Mouse (Mus musculus) forebrain, embryonic 14.5 days (tissue): Measurements from ENCODE around the gene Gm2174. TPM values are rescaled to one million over a fixed set of nuclear protein-coding genes. Genes with fewer than 3 reads are reported as not detected.

Source experiments
- ATAC-seq: fragments of 200-750 bp; cut with Nextera tagmentation; 2 replicates; pipeline ENCODE4 v1.8.0; 2017; ENCODE audit warnings: mild to moderate bottlenecking, moderate library complexity
- DNase-seq: peaks from one replicate; pipeline ENCODE4 v3.0.0-alpha.2; 2015; ENCODE audit warnings: low spot score
- H3K27ac ChIP-seq: fragments of 300-500 bp; sonication (generic); 2 replicates; pipeline ENCODE4 v1.5.1; 2014; ENCODE audit warnings: low read depth, mild to moderate bottlenecking, control low read depth, low read length, moderate library complexity
- H3K27me3 ChIP-seq: fragments of 300-500 bp; sonication (generic); replicated peaks from 2 replicates; pipeline ENCODE4 v1.6.1; 2014; ENCODE audit warnings: low read length, control low read depth, mixed read lengths; ENCODE audit not compliant: control insufficient read depth, insufficient read depth
- H3K36me3 ChIP-seq: fragments of 300-500 bp; sonication (generic); 2 replicates; pipeline ENCODE4 v1.6.1; 2014; ENCODE audit warnings: low read length, control low read depth; ENCODE audit not compliant: control insufficient read depth, insufficient read depth
- H3K4me1 ChIP-seq: fragments of 300-500 bp; sonication (generic); 2 replicates; pipeline ENCODE4 v1.6.1; 2014; ENCODE audit warnings: antibody characterized with exemption, low read length, control low read depth; ENCODE audit not compliant: control insufficient read depth, insufficient read depth
- H3K4me2 ChIP-seq: fragments of 300-500 bp; sonication (generic); 2 replicates; pipeline ENCODE4 v1.6.1; 2014; ENCODE audit warnings: mild to moderate bottlenecking, control low read depth, low read length
- H3K4me3 ChIP-seq: fragments of 300-500 bp; sonication (generic); 2 replicates; pipeline ENCODE4 v1.5.1; 2014; ENCODE audit warnings: low read depth, low read length, control low read depth
- H3K9ac ChIP-seq: fragments of 300-500 bp; sonication (generic); 2 replicates; pipeline ENCODE4 v1.6.1; 2014; ENCODE audit warnings: mild to moderate bottlenecking, low read length, control low read depth, moderate library complexity
- H3K9me3 ChIP-seq: fragments of 300-500 bp; sonication (generic); replicated peaks from 2 replicates; pipeline ENCODE4 v1.6.1; 2016; ENCODE audit warnings: low read length, control low read depth, mixed read lengths; ENCODE audit not compliant: control insufficient read depth
- WGBS: fragments of 180-500 bp; shearing (Covaris S2); extraction: QIAGEN DNeasy Blood & Tissue Kit; methylation state at CpG from one replicate; pipeline ENCODE4 v1.1.7; 2014; 5-methylcytosine and 5-hydroxymethylcytosine counted together
- polyA plus RNA-seq: library from polyadenylated mRNA; unstranded; fragments of >200 nt; fragmentation: Nextera tagmentation; extraction: Ambion mirVana; gene quantifications from 2 replicates; pipeline ENCODE4 v1.2.1, GENCODE M21; 2014

Gene Gm2174
- polyA plus RNA-seq, result 2.3 and 3.1 TPM in 2 replicates

DNA sequence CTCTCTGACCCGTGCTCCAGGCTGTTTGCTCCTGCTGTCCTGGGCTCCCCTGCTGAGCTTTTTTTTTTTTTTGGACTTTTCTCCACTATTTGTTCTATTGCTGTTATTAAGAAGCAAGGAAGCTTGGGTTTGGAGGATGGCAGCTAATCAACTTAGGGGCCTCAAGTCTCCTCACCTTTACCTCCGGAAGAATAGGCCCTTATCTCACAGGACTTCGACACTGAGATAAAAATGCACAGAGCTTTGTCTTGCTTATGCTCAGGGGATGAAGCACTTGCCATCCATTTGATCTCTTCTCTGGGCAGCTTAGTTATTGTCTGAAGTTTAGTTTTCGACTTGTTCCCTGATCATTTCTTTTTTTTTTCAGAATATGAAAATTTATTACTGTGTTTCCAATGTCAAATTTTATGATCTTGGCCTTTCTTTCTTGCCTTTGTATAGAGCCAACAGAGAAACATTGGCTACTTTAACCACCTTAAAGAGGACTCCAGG is at the start of gene Gm2174:
Gm2174 (plus strand) TSS at position 442 of the 492 bp plus-strand sequence.
- DNase-seq (no peak), ATAC-seq (no peak)
- Histone ChIP-seq H3K4me1 (no peaks in the 10 kb centered on the region), H3K4me2 (no peak within 1 kb of the TSS), H3K9me3 (no peaks in the 10 kb centered on the region), H3K27me3 (no peaks in the 10 kb centered on the region), H3K4me3 (no peak within 1 kb of the TSS), H3K9ac (no peak within 1 kb of the TSS), H3K36me3 (no peaks in the 10 kb centered on the region), H3K27ac (no peak within 1 kb of the TSS)
- 69% methylated on average over 4 of the region's 4 CpGs for WGBS

DNA sequence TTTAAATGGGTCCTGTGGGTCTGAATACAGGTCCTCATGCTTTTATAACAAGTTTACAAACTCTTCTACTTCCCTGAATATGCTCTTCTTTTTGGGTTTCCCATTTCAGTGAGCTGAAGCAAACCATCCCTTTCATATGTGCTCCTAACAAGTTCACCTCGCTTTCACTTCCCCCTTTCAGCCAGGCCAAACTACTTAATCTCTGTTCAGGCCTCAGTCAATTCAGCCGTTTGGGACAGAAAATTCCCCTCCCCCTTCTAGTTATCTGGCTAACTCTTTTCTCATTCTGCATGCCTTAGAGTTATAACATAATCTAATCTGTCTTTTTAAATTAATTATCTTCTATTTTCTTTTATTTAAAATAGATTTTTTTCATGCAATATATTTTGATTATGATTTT is 43.1 kb upstream of the Gm2174 start:
- Histone ChIP-seq H3K9ac (no peak overlapping the region), H3K4me2 (no peak overlapping the region), H3K4me3 (no peak overlapping the region), H3K9me3 (no peaks in the 10 kb centered on the region), H3K27me3 (no peaks in the 10 kb centered on the region), H3K36me3 (no peaks in the 10 kb centered on the region), H3K27ac (no peak overlapping the region), H3K4me1 (no peaks in the 10 kb centered on the region)
- WGBS, result 24% methylated on average over 2 of the region's 2 CpGs
- DNase-seq (no peak), ATAC-seq (no peak)

DNA sequence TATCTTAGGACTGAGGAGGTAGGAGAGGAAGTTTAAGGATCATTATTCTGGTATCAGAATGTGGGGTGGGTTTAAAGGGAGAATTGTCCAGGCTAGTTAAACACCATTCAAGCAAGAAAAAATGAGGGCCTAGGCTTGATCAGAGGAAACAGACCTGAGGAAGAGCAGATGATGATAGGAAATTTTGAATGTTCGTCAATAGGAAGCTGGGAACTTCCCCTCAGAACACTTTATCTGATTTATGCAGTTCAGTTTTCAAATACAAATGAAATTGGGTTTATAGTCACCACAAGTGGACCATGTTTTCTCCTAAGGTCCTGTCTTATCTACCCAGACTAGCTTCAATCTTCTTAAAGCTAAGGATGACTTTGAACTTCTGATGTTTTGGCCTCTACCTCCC is 42.3 kb upstream of the Gm2174 start:
- WGBS, result 62% methylated on average over 1 of the region's 1 CpGs
- ATAC-seq (no peak), DNase-seq (no peak)

DNA sequence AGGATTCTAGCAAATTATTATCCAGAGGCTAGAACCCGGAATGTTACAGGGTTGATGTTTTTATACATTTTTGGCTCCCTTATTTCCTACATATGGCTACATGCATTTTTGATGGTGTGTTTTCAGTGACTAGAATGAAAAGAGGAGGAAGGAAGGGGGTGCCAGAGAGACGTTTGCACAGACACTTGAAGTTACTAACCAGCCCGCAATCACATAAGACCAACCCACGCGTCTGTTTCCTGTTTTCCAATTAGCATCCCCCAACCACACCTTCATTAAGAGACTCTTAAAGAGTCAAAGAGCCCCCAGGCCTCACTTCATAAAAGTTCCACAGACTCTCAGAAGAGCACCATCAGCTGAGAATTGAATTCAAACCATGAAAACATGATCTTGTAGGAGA is 41.6 kb upstream of the Gm2174 start:
- Histone ChIP-seq H3K9me3 (no peaks in the 10 kb centered on the region), H3K4me2 (no peak overlapping the region), H3K9ac (no peak overlapping the region), H3K36me3 (no peaks in the 10 kb centered on the region), H3K27ac (no peak overlapping the region), H3K4me3 (no peak overlapping the region), H3K27me3 (no peaks in the 10 kb centered on the region), H3K4me1 (no peaks in the 10 kb centered on the region)
- WGBS, result 43% methylated on average over 5 of the region's 5 CpGs
- ATAC-seq (no peak), DNase-seq (no peak)

More for the DNA sequence above, 42.3 kb upstream of the Gm2174 start:
- Histone ChIP-seq H3K27ac (no peak overlapping the region), H3K9ac (no peak overlapping the region), H3K4me2 (no peak overlapping the region), H3K9me3 (no peaks in the 10 kb centered on the region), H3K27me3 (no peaks in the 10 kb centered on the region), H3K4me3 (no peak overlapping the region), H3K4me1 (no peaks in the 10 kb centered on the region), H3K36me3 (no peaks in the 10 kb centered on the region)

DNA sequence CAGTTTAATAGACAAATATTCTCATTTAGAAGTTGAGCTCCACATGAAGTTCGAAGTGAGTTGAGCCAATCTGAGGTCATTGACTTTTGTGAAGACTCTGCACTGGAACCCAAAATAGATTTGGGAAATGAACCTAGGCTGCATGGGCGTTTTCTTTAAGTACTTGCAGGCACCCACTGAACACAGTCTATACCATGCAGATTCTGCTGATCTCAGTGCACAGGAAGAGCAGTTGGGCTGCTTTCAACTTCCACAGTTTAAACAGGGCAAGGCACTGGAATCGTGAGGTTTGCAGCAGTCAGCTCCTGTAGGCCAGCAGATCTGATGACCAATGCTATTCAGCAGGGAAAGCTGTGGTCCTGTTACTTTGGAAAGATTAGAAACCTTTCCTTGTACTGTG is 31.5 kb upstream of the Gm2174 start:
- WGBS, result 77% methylated on average over 3 of the region's 3 CpGs
- no peak overlapping the region for H3K4me3 ChIP-seq

DNA sequence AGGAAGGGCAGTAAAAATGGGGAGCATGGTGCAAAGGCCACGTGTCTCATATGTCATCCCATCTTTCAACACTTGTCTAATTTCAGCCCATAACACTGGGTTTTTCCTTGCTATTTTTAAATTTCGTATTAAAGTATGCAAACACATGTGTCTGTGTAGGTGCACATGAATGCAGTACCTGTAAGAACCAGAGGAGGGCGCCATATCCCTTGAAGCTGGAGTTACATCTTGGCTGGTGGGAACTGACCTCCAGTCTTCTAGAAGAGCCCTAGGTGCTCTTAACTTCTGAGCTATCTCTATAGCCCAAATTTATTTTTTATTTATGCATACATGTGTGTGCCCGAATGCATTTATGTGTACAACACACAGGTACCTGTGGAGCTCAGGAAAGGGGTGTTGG is 30.2 kb upstream of the Gm2174 start:
- Histone ChIP-seq H3K4me3 (no peak overlapping the region), H3K4me1 (no peaks in the 10 kb centered on the region), H3K36me3 (no peaks in the 10 kb centered on the region), H3K9me3 (no peaks in the 10 kb centered on the region), H3K4me2 (no peak overlapping the region), H3K27ac (no peak overlapping the region), H3K27me3 (no peaks in the 10 kb centered on the region), H3K9ac (no peak overlapping the region)
- ATAC-seq (no peak), DNase-seq (no peak)
- WGBS, result 70% methylated on average over 4 of the region's 4 CpGs

More for the DNA sequence above, 31.5 kb upstream of the Gm2174 start:
- DNase-seq, result no peak
- no peak overlapping the region for H3K9ac ChIP-seq
- H3K9me3 ChIP-seq, result no peaks in the 10 kb centered on the region
- ATAC-seq, result no peak
- H3K36me3 ChIP-seq, result no peaks in the 10 kb centered on the region
- H3K4me1 ChIP-seq, result no peaks in the 10 kb centered on the region
- no peak overlapping the region for H3K27ac ChIP-seq
- no peaks in the 10 kb centered on the region for H3K27me3 ChIP-seq
- H3K4me2 ChIP-seq, result no peak overlapping the region

DNA sequence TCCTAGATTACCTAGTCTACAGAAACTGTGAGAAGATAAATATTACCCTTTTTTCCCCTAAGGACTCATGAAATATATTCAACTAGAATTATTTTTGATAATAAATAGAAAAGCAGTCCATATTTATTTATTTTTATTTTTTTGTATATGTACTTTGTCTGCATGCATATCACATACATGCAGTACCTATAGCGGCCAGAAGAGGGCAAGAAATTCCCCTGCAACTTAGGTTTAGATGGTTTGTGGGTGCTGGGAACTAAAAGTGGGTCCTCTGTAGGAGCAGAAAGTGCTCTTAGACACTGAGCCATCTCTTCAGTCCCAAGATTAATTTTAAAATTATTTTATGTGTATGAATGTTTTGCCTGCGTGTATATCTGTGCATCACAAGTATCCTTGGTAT is 17.2 kb upstream of the Gm2174 start:
- H3K27ac ChIP-seq, result no peak overlapping the region
- ATAC-seq (no peak), DNase-seq (no peak)
- H3K4me3 ChIP-seq, result no peak overlapping the region
- WGBS, result 43% methylated on average over 2 of the region's 2 CpGs
- H3K4me1 ChIP-seq, result no peaks in the 10 kb centered on the region
- H3K36me3 ChIP-seq, result no peaks in the 10 kb centered on the region
- H3K4me2 ChIP-seq, result no peak overlapping the region
- no peak overlapping the region for H3K9ac ChIP-seq
- H3K9me3 ChIP-seq, result no peaks in the 10 kb centered on the region
- H3K27me3 ChIP-seq, result no peaks in the 10 kb centered on the region

DNA sequence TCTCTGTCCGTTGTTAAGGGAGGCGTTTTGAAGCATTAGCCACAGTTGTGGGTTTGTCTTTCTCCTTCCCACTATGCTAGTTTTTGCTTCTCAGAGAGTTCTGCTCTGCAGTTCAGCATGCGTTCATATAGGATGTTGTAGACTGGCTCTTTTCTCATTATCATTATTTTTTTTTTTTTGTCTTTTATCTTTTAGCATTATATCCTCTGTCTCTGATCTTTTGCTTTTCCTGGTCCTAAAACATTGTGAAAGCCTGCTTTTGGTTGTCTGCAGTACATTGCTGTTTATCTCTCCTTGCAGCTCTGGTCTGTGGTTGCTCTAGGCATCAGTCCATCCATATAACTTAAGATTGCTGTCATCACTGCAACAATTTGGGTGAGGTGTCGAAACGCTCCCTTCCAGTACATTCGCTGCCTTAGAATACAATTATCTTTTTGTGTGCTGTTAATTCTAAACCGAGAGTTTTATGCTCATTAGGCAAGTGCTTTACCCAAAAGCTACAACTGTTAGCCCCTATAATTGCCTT is 11.9 kb upstream of the Gm2174 start:
- Histone ChIP-seq H3K9ac (no peak overlapping the region), H3K9me3 (no peaks in the 10 kb centered on the region), H3K36me3 (no peaks in the 10 kb centered on the region), H3K27me3 (no peaks in the 10 kb centered on the region), H3K4me1 (no peaks in the 10 kb centered on the region), H3K4me2 (no peak overlapping the region), H3K27ac (no peak overlapping the region), H3K4me3 (no peak overlapping the region)
- no peak for DNase-seq
- WGBS, result 66% methylated on average over 7 of the region's 7 CpGs
- no peak for ATAC-seq

DNA sequence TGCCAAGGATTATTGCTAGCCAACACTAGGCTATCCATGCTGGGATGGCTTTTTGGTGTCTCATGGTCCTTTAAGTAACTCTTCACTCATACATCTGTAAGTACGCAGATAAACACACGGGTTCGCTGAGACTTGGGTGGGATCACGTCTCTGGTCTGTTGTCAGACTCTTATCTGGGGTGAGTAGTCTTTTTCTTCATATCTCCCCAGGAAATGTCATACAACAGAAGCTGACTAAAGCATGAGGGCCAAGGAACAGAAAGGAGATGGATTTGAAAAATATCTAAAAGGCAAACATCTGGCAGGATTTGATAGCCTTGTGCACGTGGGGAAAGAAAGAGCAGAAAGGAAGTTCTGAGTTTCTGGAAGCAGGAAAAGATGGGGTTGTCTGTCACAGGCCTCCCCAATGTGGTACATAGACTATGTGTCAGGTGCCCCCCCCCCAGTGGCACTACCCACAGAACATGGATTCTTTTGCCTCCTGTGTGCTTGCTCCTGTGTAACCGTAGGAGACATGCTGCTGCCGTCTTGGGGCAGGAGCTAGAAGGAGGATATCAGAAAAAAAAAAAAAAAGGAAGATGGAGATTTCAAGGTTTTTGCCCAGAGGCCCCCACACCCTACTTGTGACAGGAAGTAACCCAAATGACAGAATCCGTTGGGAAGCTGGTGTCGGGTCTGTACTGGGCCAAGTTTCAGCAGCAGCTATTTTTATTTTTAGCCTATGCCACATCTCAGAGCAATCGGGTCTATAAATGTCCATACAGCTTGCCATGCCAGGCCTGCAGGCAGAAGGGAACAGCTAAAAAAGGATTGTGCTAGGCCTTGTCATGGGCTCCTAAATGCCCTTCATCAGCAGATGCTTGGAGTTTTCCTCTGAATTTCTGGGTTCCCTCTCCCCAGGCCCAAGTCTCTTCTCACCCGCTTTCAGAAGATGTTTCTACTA is 1.0 kb upstream of the Gm2174 start:
- no peak overlapping the region for H3K4me3 ChIP-seq
- H3K4me1 ChIP-seq, result no peaks in the 10 kb centered on the region
- no peak overlapping the region for H3K27ac ChIP-seq
- H3K4me2 ChIP-seq, result no peak overlapping the region
- H3K9me3 ChIP-seq, result no peaks in the 10 kb centered on the region
- no peaks in the 10 kb centered on the region for H3K36me3 ChIP-seq
- no peaks in the 10 kb centered on the region for H3K27me3 ChIP-seq
- H3K9ac ChIP-seq, result no peak overlapping the region
- ATAC-seq (no peak), DNase-seq (no peak)
- 84% methylated on average over 11 of the region's 11 CpGs for WGBS
